Mouse (Mus musculus): ENCODE measurements at regions not wholly inside any gene's neighbourhood (a gene's known extent, or its start where the extent isn't known, plus 50 kb on each side); places are given as distances from the start of the nearest gene placed in this dataset.
A peak's percentile ranks its signal among the peaks of the same experiment; 100 is the strongest.

DNA sequence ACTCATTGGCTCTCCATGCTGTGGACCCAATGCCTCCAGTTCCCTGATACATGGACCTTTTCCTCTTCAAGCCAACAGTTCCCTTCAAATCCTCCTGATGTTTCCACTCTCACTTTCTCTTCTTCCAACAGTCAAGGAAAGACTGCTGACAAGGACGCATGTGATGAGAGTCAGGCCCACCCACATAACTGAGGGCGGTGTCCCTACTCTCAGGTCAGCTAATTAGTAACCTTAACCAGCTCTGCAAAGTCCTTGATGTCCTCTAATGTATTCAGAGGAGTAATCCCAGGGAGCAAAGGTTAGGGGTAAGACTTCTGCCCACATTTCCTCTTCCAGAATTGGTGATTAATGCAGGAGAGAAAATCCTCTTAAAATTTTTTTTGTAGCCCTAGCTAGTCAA, 139.7 kb downstream of the Ackr3 start:
- no peak for DNase-seq (ENCODE audit: low read depth in 1 of 2, low spot score in 2 of 2)

DNA sequence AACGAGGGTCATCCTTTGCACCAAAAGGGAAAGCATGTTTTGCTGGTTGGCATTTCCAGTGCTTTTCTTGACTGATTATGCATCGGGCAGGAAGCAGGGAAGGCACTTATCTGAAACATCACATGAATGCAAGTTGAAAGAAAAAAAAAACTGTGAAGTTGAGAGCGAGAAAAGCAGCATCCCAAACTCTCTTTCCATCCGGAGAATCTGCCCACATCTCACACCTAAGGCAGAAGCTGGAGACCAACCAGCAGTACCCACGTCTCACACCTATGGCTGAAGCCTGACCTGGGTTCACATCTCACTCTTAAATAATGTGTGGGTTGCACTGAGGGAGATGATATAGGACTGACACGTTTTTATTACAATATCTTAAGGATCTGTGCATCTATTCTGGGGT, 143.3 kb downstream of the Ackr3 start:
- no peak for DNase-seq (ENCODE audit: low read depth in 1 of 2, low spot score in 2 of 2)

DNA sequence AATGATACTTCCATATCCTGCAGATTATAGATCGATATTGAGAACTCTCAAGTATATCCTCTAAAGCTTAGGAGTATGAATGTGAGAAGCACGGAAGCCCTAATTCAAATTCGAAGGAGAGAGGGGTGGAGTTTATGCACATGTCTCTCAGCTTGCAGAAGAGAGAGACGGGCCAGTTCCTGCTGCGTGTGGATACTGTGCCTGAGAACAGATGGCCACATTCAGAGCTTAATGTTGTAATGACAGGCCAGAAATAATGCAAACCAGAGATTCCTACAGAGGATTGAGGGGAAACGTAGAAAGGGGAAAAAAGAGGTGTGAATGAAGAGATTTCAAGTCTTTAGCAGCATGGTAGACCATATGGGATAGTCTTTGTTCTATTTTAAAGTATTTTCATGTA, 145.8 kb downstream of the Ackr3 start:
- DNase-seq (ENCODE audit: low read depth in 1 of 2, low spot score in 2 of 2) = no peak

DNA sequence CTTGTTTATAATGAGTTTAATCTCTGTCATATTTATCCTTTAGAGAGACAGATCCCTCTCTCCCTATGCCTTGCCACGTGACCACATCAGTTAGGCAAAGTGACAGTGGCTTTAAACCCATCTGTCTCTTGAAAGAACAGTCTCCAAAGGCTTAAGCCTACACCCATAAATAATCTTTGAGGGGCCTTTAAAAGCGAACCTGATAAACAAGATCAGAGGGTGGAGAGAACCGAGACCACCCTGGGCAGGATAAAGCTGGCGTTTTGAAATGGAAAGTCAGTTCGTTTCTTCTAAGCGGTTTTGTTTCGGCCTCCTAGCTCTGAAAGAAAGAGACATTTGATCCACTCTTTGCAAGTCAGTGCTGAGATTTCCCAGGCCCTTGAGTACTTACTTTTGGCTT, 149.5 kb downstream of the Ackr3 start:
- DNase-seq (ENCODE audit: low read depth in 1 of 2, low spot score in 2 of 2) = no peak

DNA sequence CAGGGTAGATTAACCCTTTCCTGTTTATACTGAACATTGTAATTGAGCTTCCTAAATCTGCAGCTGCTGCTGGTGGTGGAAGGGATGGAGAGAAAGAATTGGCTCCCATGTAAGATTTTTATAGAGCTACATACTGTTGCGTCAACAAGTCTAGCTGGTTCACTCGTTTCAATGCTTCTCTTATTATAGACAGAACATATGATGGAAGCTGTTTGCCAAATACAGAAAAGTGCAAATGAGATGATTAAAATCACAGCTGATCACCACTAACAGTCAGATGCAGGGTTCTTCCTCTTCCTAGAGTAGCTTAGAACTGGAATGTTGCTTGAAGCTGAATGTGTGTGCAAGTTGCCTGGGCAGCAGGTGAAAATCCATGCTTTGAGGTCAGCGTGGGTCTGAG, 152.8 kb downstream of the Ackr3 start:
- DNase-seq (ENCODE audit: low read depth in 1 of 2, low spot score in 2 of 2) = no peak

DNA sequence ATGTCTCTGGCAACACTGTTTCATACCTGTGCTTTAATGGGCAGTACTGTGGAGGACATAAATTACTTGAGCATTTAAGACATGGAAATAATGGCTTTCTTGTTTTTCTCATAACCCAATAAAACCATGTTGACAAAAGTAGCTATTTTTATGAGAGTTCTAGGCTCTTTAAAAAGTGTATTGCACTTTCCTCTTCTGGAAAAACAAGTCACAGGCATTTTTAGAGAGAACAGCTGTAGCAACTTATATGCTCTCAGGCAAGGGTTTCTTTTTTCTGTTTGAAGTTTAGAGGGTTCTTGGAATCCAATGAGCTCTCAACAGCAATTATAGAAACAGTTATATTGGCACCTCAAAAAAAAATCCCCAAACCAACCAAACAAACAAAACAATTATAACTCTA, 153.6 kb downstream of the Ackr3 start:
- DNase-seq (ENCODE audit: low read depth in 1 of 2, low spot score in 2 of 2) = no peak

DNA sequence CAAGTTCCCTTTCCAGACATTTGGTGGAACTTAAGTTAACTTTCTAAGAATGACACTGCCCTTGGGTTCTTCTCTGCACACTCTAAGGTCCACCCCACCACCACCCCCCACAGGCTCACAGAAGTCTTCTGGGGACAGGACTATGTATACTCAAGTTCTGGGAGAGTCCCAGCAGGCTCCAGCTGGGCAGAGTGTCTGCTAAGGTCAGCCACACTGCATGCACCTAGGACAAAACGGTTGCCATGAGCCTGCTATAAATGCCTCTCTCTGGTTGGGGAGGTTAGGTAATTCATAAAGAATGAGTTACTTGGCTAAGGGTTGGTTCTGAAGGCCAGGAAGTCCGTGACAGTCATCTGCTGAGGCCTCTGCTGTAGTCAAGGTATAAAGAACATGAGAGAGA, 155.2 kb downstream of the Ackr3 start:
- no peak for DNase-seq (ENCODE audit: low read depth in 1 of 2, low spot score in 2 of 2)

DNA sequence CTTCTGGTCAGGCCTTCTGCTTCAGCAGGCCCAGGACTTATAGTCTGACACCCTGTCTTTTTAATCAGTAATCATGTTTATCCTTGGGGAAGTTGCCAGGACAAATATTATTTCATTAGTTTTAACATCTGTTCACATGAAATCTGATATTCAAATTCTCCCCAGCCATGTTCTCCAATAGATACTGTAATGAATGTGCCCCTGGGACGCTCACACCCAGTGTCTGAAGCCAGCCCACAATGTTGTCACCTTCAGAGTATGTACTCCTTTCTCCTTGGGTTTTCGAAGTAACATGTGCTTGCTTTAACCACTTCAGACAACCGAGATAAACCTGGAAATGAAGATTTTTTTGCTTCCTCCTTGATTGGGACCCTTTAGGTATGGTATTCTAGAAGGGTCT, 156.3 kb downstream of the Ackr3 start:
- no peak for DNase-seq (ENCODE audit: low read depth in 1 of 2, low spot score in 2 of 2)

DNA sequence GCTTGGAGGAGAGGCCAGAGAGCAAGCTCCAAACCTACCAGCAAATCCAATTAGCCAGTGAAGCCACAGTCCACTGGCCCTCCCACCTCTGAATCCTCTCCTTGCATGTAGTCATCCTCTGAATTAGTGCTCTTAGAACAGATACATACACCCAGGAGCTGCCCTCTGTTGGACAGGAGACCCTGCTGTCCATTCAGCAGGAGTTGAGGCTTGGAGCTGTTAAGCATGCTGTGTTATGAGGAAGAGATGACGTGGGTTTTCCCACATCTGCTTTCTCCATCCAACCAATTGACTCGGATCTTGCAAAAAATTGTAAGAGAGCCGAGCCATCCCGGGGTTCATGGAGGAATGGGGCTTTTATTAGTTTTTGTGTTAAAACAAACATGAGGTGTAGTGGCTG, 160.7 kb downstream of the Ackr3 start:
- no peak for DNase-seq (ENCODE audit: low read depth in 1 of 2, low spot score in 2 of 2)

DNA sequence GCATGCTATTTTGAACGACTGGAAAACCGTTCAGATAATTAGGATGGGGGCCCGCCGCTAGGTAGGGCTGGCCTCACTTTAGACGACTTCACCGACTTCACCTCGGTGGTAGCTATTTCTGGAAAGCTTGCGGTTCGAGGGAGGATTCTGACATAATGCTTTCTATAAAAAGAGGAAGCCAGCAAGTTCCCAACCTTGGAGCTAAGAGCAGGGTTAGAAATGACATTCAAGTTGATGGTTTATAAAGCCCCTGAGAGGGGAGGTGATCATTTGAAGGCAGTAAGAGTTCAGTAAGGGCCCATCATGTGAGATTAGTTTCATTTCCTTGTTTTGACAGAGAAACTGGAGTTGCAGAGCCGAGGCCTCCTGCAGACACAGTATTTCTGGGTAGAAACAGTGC, 164.8 kb downstream of the Ackr3 start:
- DNase-seq (ENCODE audit: low read depth in 1 of 2, low spot score in 2 of 2) = peak in 1 of 2 experiments; percentile 9

DNA sequence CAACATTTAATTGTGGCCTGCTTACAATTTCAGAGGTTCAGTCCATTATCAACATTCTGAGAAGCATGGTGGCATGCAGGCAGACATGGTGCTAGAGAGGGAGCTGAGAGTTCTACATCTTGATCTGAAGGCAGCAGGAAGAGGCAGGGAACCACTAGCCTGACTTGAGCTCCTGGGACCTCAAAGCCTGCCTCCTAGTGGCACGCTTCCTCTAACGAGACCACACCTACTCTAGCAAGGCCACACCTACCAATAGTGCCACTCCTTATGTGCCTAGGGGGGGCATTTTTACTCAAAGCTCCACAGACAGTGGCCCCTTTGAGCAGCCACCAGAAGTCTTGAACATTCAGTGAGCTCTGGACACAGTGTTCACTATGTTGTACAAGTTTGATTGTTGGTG, 165.5 kb downstream of the Ackr3 start:
- DNase-seq (ENCODE audit: low read depth in 1 of 2, low spot score in 2 of 2) = peak in 1 of 2 experiments; percentile 8

DNA sequence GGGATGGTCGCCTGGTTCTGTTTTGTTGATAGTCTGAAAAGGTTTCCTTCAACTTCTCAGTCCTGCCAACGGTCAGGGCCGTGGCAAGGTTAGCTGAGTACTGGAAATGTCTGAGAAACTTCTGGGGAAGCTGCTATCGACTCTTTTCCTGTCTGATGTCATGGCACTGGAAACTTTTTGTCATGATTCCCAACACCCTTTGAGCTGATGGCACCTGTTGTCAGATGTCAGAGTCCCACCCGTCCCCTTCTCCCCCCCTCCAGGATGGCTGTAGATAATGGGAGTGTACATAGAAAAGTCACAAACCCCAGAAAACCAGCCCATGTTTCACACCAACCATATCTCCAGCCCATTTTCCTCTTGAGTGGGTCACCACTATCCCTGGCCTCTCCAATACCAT, 167.0 kb downstream of the Ackr3 start:
- no peak for DNase-seq (ENCODE audit: low read depth in 1 of 2, low spot score in 2 of 2)

DNA sequence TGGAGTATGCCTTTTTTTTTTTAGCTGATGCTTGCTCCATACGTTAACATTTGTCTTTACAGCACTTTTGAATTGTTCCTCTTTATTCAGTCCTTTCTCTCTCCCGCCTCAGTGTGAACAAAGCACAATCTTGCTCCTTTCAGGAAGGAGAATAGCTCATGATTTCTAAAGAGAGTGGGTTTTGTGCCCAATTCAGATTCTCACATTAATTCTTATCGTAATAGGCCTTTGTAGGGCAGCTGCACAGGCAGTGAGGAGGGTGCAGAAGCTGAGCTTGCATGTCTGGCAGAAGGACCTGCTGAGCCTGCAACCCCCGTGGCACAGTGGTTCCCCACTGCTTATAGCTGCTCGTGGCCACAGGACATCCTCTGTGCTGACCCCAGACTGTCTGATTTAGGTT, 169.2 kb downstream of the Ackr3 start:
- no peak for DNase-seq (ENCODE audit: low read depth in 1 of 2, low spot score in 2 of 2)

DNA sequence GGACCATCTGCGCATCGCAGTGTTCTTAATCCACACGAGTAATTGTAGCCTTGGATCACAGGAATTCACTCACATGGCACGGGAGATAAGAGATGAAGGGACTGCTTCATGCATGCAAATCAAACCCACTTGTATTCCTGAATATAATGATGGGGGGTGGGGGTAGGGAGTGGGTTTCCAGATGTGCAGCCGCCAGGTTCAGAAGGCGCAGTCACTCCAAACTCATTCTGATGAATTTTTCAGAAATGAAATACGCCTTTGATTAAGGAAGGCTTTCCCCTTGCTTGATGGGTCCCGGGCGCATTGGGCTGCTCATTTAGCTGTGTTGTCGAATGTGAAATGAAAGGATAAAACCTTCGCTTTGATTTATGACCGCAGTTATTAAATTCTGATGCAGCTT, 170.7 kb downstream of the Ackr3 start:
- DNase-seq (ENCODE audit: low read depth in 1 of 2, low spot score in 2 of 2) = no peak

DNA sequence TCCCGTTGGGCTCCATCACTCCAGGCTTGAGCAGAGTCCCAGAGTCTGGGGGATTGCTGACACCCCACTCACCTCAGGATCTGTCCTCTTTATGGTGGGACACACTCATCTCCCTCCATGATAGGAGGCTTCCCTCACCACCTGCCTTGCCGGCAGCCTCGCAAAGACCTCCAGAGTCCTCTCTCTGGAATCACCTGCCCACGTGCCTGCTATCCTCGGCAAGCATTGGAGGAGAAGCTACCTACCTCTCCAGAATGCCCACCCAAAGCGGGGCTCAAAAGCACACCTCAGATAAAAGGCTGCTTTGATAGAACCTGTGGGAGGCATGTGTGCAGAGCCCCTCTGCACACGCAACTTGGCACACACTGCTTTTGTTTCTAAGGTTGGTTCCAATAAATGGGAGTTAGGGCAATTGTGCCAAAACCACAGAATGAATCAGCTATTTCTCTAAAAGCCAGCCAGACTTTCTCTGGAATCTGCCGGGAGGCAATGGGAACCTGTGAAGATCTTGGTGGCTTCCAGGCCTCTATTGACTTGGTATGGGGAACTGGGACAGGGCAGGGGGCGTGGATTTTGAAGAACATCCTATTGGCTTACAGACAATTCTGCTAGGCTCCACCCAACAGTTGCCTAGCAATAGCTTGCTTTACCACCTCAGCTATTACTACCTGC, 176.4 kb downstream of the Ackr3 start:
- no peak for DNase-seq (ENCODE audit: low read depth in 1 of 2, low spot score in 2 of 2)

DNA sequence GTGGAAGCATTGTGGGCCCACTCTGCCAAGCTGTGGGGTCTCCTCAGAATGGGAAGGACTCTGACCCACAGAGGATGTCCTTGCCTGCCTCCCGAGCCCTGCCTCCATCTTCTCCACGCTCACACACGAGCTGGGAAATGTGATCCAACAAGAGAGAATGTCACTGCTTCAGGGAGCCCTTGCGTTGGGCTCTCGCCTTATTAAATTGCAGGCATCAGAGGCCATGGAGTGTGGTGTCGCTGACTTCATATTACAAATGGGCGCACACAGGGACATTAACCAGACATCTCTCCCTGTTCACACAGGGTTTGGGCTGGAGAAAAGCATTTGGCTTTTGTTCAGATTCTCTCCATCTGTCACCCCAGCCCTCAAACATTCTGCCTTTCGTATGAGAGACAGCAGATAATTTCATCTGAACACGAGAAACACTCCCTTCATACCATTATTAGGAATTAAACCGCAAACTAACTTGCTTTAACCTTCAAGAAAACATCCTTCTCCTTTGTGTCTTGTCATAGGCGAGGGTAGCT, 179.2 kb downstream of the Ackr3 start:
- DNase-seq (ENCODE audit: low read depth in 1 of 2, low spot score in 2 of 2) = no peak

DNA sequence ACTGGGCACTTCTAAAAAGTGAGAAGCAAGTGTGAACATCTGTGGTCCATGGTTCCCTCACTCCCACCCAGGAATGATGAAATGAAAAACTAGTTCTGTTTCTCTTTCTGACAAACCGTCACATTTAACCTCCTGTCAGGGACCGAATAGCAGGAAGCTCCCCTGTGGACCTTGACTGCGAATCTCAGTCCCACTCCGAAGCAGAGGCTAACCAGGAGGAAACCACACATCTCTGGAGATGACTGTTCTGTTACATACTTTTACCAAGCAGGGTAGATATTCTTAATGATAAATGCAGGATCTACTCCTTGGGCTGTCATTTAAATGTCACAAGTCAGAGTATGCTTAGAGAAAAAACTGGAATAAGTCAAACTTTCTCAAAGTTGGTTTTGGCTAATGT, 181.2 kb downstream of the Ackr3 start:
- DNase-seq (ENCODE audit: low read depth in 1 of 2, low spot score in 2 of 2) = no peak

DNA sequence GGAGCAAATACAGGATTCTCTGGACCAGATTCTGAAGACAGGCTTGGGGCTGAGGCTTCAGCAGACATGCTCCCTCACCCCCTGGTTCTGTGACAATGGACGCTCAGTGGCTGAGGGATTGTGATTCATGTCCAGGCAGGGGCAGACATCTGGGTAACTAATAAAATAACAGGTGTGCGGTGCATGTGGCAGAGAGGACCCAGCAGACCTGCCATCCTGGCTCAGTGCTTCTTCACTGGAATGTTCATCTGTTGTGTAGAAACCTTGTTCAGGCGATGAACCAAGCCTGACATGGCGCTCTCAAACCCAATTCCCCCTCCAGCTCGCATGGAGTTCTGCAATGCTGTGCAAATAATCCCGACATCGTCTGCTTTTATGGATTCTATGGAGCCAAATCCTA, 183.0 kb downstream of the Ackr3 start:
- no peak for DNase-seq (ENCODE audit: low read depth in 1 of 2, low spot score in 2 of 2)

DNA sequence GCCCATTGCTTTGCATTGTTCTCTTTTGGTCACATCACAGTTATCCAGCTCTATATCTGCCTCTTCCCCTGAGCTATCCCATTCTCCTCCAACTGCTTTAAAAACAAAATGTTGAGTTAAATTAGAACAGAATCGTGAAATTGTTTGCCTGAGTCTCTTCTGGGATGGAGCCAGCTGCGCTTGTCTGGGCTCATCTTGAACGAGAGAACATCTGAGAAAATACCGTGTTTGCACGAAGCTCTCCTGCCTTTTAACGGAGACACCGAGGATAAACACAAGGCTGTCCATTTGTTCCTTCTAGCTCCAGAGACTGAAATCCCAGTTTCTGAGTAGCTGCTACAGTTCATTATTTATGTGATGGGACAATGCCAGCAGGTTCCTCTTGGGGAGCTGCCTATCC, 186.6 kb downstream of the Ackr3 start:
- DNase-seq (ENCODE audit: low read depth in 1 of 2, low spot score in 2 of 2) = no peak

DNA sequence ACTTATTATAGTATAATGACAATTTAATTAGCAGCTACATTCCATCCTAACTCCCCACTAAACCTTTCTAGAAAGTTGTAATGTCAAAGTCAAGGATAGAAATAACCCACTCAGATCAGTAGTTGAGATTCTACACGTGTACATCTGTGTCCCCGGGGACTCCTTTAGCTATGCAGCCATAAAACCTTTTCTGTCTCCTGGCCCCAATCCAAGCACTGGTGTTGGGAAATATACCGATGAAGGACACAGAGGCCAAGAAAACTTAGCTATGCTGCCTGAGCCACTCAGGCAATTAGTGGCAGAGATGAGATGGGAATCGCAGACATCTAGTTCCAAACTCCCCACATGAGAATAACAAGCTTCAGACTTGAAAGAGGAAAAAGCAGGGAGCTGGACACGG, 190.1 kb downstream of the Ackr3 start:
- no peak for DNase-seq (ENCODE audit: low read depth in 1 of 2, low spot score in 2 of 2)

DNA sequence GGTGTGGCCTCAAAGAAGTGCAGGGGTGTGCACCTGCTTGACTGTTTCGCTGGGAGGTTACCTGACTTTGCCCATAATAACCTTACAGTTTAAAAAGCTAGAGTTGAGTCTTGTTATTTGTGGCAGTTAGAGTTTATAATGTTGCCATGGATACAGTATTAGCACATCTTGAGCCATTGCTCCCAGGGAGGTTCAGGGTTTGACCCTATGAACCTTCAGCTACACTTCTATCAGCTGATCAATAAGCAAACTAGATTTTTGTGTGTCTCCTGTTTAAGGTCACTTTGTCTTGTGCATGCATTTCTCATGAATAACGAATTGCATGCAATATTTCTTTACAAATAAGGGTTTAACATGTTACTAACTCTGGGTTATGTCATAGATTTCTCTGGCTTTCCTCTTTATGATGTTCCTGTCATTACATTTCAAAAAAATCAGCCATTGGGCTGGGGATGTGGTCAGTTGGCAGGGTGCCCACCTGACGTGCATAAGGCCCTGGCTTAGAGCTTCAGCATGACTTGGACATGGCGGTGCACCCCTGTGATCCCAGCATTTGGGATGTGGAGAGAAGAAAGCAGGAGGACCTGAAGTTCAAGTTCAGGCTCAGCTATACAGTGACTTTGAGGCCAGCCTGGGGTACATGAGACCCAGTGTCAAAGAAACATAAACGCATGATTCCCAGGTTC, 191.7 kb downstream of the Ackr3 start:
- DNase-seq (ENCODE audit: low read depth in 1 of 2, low spot score in 2 of 2) = no peak

DNA sequence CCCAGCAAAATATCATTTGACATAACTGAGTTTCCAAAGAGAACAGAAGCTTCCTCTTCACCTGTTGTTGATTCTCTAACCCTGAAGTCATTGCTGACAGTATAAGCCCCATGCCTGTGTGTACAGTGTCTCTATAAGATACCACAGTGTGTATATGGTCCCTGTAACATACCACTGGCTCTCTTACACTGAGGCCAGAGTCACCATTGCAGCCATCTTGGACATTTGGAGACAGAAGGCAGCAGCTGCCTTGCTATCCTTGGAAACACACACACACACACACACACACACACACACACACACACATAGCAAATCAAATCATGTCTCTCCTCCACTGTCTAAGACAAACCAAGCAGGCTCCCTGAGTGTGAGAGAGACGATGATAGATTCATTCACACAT, 192.9 kb downstream of the Ackr3 start:
- no peak for DNase-seq (ENCODE audit: low read depth in 1 of 2, low spot score in 2 of 2)

DNA sequence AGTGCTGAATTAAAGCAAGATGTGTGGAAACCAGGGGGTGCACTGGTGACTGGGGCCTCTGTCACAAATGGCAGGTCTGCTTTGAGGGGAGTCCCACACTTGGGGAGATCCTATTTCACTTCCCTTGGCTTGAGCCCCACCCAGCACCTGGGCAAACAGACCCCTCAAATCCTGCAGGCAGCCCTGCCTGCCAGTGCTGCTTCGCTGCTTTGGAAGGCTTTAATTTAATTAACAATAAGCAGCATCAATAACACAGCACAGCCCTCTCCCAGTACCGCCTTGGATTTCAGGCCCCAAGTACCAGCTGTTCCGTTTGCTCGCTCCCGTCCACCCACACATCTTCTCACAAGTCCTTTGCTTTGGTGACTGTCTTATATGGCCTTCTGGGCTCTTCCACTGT, 193.6 kb downstream of the Ackr3 start:
- no peak for DNase-seq (ENCODE audit: low read depth in 1 of 2, low spot score in 2 of 2)

Data from monocyte, adult 2 months (primary cell).